In genomic region chr1:74329899-74330431, GRCm38 (mm10) we compare ENCODE assay signal across 15 mouse cellular contexts. TPM values are rescaled to one million over a fixed set of nuclear protein-coding genes. Genes with fewer than 3 reads are reported as not detected.
A peak's percentile ranks its signal among the peaks of the same experiment; 100 is the strongest.
DNase-seq lines count a peak whose midpoint lies in the region; ATAC-seq and TF ChIP-seq lines count a peak whose summit lies in the region.
"Had no signal": no experiment of that assay in that cellular context is flagged by ENCODE, and none has a peak within 500 bp of the region (broad histone marks: within the 10 kb centered on the region; RNA-seq: fewer than 3 reads in every experiment).

No protein-coding gene starts in this region.

- no peak overlapping the region for H3K9ac ChIP-seq in heart, embryonic 16.5 days (ENCODE audit: low read length)
- H3K9ac ChIP-seq in heart, embryonic 12.5 days, result no peak overlapping the region
- H3K9ac ChIP-seq in midbrain, embryonic 16.5 days (ENCODE audit: low read depth, low read length), result no peak overlapping the region
- no peak overlapping the region for H3K9ac ChIP-seq in kidney, postnatal 0 days (ENCODE audit: low read depth, low read length)
- H3K9ac ChIP-seq in stomach, postnatal 0 days (ENCODE audit: low read length), result no peak overlapping the region
- H3K9ac ChIP-seq: forebrain, embryonic 13.5 days; limb, embryonic 15.5 days had no signal

- H3K36me3 ChIP-seq in heart, embryonic 16.5 days (ENCODE audit: control insufficient read depth, insufficient read depth), result peaks cover 9% of the 10 kb centered on the region
- peaks cover 12% of the 10 kb centered on the region; the same call in 1 of the 2 replicates for H3K36me3 ChIP-seq in heart, embryonic 12.5 days
- H3K36me3 ChIP-seq in midbrain, embryonic 16.5 days (ENCODE audit: control insufficient read depth, insufficient read depth, low read length), result no peaks in the 10 kb centered on the region
- H3K36me3 ChIP-seq in midbrain, embryonic 10.5 days, result no peaks in the 10 kb centered on the region
- no peaks in the 10 kb centered on the region for H3K36me3 ChIP-seq in kidney, postnatal 0 days (ENCODE audit: insufficient read depth, low read length)
- H3K36me3 ChIP-seq in stomach, postnatal 0 days (ENCODE audit: control insufficient read depth, insufficient read depth, low read length), result no peaks in the 10 kb centered on the region
- H3K36me3 ChIP-seq: limb, embryonic 15.5 days had no signal

- DNase-seq in midbrain, embryonic 10.5 days (ENCODE audit: low spot score), result no peak
- DNase-seq in kidney, postnatal 0 days (ENCODE audit: low spot score), result peak; percentile 18
- DNase-seq in stomach, postnatal 0 days (ENCODE audit: low spot score), result no peak
- DNase-seq in cerebellum, postnatal 36 days, result no peak
- DNase-seq in urinary bladder, postnatal 4 days (ENCODE audit: low spot score in 2 of 2), result no peak
- DNase-seq: adrenal gland, adult 8-10 months; embryo, embryonic 11 days; right cerebral cortex, postnatal 4 days had no signal

- WGBS in heart, embryonic 16.5 days, result 74% methylated on average over 7 of the region's 7 CpGs
- WGBS in heart, embryonic 12.5 days, result 75% methylated on average over 7 of the region's 7 CpGs
- 79% methylated on average over 7 of the region's 7 CpGs for WGBS in midbrain, embryonic 16.5 days
- WGBS in midbrain, embryonic 10.5 days, result 86% methylated on average over 7 of the region's 7 CpGs
- WGBS in kidney, postnatal 0 days, result 64% methylated on average over 7 of the region's 7 CpGs
- 44% methylated on average over 7 of the region's 7 CpGs for WGBS in stomach, postnatal 0 days

- no peak overlapping the region for H3K4me2 ChIP-seq in heart, embryonic 16.5 days (ENCODE audit: low read depth, low read length)
- H3K4me2 ChIP-seq in heart, embryonic 12.5 days, result no peak overlapping the region
- H3K4me2 ChIP-seq in midbrain, embryonic 16.5 days (ENCODE audit: low read length), result no peak overlapping the region
- H3K4me2 ChIP-seq in kidney, postnatal 0 days (ENCODE audit: low read length), result no peak overlapping the region
- H3K4me2 ChIP-seq in stomach, postnatal 0 days (replicated peaks; ENCODE audit: low read depth), result no peak overlapping the region
- H3K4me2 ChIP-seq: forebrain, embryonic 13.5 days; limb, embryonic 15.5 days had no signal

- peak overlapping the region; percentile 91 for H3K27ac ChIP-seq in heart, embryonic 16.5 days (ENCODE audit: low read length)
- H3K27ac ChIP-seq in heart, embryonic 12.5 days (ENCODE audit: poor library complexity, severe bottlenecking), result no peak overlapping the region
- 0 out of 2 replicates have a peak overlapping the region, but pooled peaks have one; percentile 10 for H3K27ac ChIP-seq in midbrain, embryonic 16.5 days (ENCODE audit: low read length)
- no peak overlapping the region for H3K27ac ChIP-seq in midbrain, embryonic 10.5 days (replicated peaks)
- H3K27ac ChIP-seq in kidney, postnatal 0 days, result peak overlapping the region; percentile 70; the same call in 1 of the 2 replicates
- H3K27ac ChIP-seq in stomach, postnatal 0 days (replicated peaks), result peak overlapping the region; percentile 72
- H3K27ac ChIP-seq: forebrain, embryonic 13.5 days had no signal

- peaks cover 35% of the 10 kb centered on the region for H3K4me1 ChIP-seq in heart, embryonic 16.5 days (ENCODE audit: control insufficient read depth, insufficient read depth, low read length)
- H3K4me1 ChIP-seq in heart, embryonic 12.5 days (replicated peaks), result peaks cover 58% of the 10 kb centered on the region
- H3K4me1 ChIP-seq in midbrain, embryonic 16.5 days (ENCODE audit: control insufficient read depth, insufficient read depth, low read length), result peaks cover 15% of the 10 kb centered on the region
- peaks cover 35% of the 10 kb centered on the region for H3K4me1 ChIP-seq in midbrain, embryonic 10.5 days
- H3K4me1 ChIP-seq in kidney, postnatal 0 days (replicated peaks; ENCODE audit: insufficient read depth, low read length), result peaks cover 18% of the 10 kb centered on the region
- H3K4me1 ChIP-seq in stomach, postnatal 0 days (replicated peaks; ENCODE audit: control insufficient read depth, insufficient read depth), result no peaks in the 10 kb centered on the region

- TF ChIP-seq CTCF in kidney, postnatal 0 days (IDR thresholded peaks at IDR 0.05; ENCODE audit: low read depth), result no peak
- TF ChIP-seq CTCF in stomach, postnatal 0 days (IDR thresholded peaks at IDR 0.05; ENCODE audit: low read depth), result no peak

- no peaks in the 10 kb centered on the region for H3K27me3 ChIP-seq in heart, embryonic 16.5 days (ENCODE audit: control insufficient read depth, insufficient read depth, low read length)
- no peaks in the 10 kb centered on the region for H3K27me3 ChIP-seq in heart, embryonic 12.5 days (replicated peaks)
- no peaks in the 10 kb centered on the region for H3K27me3 ChIP-seq in midbrain, embryonic 16.5 days (ENCODE audit: control insufficient read depth, insufficient read depth, low read depth, low read length)
- 0 out of 2 replicates have a peak, but pooled peaks cover 7% of the 10 kb centered on the region for H3K27me3 ChIP-seq in midbrain, embryonic 10.5 days (ENCODE audit: low read depth, poor library complexity, severe bottlenecking)
- H3K27me3 ChIP-seq in kidney, postnatal 0 days (ENCODE audit: insufficient read depth, low read length), result no peaks in the 10 kb centered on the region
- H3K27me3 ChIP-seq in stomach, postnatal 0 days (ENCODE audit: control insufficient read depth, insufficient read depth, low read length), result no peaks in the 10 kb centered on the region
- H3K27me3 ChIP-seq: forebrain, embryonic 13.5 days; limb, embryonic 15.5 days; Patski had no signal

- TF ChIP-seq EP300 in stomach, postnatal 0 days (optimal IDR thresholded peaks at IDR 0.05), result no peak

- no peaks in the 10 kb centered on the region for H3K9me3 ChIP-seq in heart, embryonic 16.5 days (replicated peaks; ENCODE audit: control insufficient read depth, low read length)
- H3K9me3 ChIP-seq in heart, embryonic 12.5 days (replicated peaks), result no peaks in the 10 kb centered on the region
- no peaks in the 10 kb centered on the region for H3K9me3 ChIP-seq in midbrain, embryonic 16.5 days (replicated peaks; ENCODE audit: control insufficient read depth, low read length, poor library complexity, severe bottlenecking)
- no peaks in the 10 kb centered on the region for H3K9me3 ChIP-seq in midbrain, embryonic 10.5 days (replicated peaks)
- H3K9me3 ChIP-seq in kidney, postnatal 0 days (replicated peaks; ENCODE audit: low read length), result no peaks in the 10 kb centered on the region
- no peaks in the 10 kb centered on the region for H3K9me3 ChIP-seq in stomach, postnatal 0 days (ENCODE audit: control insufficient read depth, low read length)
- H3K9me3 ChIP-seq: forebrain, embryonic 13.5 days; limb, embryonic 15.5 days had no signal

- no peak overlapping the region for H3K4me3 ChIP-seq in heart, embryonic 16.5 days (ENCODE audit: low read length)
- H3K4me3 ChIP-seq in heart, embryonic 12.5 days, result no peak overlapping the region
- no peak overlapping the region for H3K4me3 ChIP-seq in midbrain, embryonic 16.5 days (ENCODE audit: low read depth, low read length)
- no peak overlapping the region for H3K4me3 ChIP-seq in midbrain, embryonic 10.5 days
- no peak overlapping the region for H3K4me3 ChIP-seq in kidney, postnatal 0 days (replicated peaks; ENCODE audit: low read depth, low read length)
- no peak overlapping the region for H3K4me3 ChIP-seq in stomach, postnatal 0 days (ENCODE audit: low read depth, low read length)
- H3K4me3 ChIP-seq: forebrain, embryonic 13.5 days; limb, embryonic 15.5 days had no signal

- no peak for ATAC-seq in heart, embryonic 16.5 days (replicated peaks; ENCODE audit: extremely low read depth, insufficient read depth, low FRiP score)
- ATAC-seq in heart, embryonic 12.5 days (ENCODE audit: insufficient number of reproducible peaks, low FRiP score), result no peak
- ATAC-seq in midbrain, embryonic 16.5 days, result no peak
- ATAC-seq in kidney, postnatal 0 days (replicated peaks; ENCODE audit: low FRiP score, low read depth), result no peak
- no peak for ATAC-seq in stomach, postnatal 0 days (ENCODE audit: low FRiP score, low TSS enrichment)
- ATAC-seq: forebrain, embryonic 13.5 days; hindbrain, embryonic 16.5 days; Patski had no signal

RNA-seq across cellular contexts. Expression of gene Tmbim1, which starts 24.5 kb away (rescaled TPM):
- polyA plus RNA-seq in heart, embryonic 16.5 days (2015; fragmentation: Nextera tagmentation; extraction: Ambion mirVana), result 51.2 and 51.4 TPM in 2 replicates
- 41.1 and 42.9 TPM in 2 replicates for polyA plus RNA-seq in heart, embryonic 12.5 days (2016; fragmentation: Nextera tagmentation; extraction: Ambion mirVana)
- polyA plus RNA-seq in midbrain, embryonic 16.5 days (2015; fragmentation: Nextera tagmentation; extraction: Ambion mirVana), result 6.2 and 8.4 TPM in 2 replicates
- polyA plus RNA-seq in midbrain, embryonic 10.5 days (2016; fragmentation: Nextera tagmentation; extraction: Ambion mirVana), result 8.6 TPM in 2 replicates
- polyA plus RNA-seq in kidney, postnatal 0 days (2015; fragmentation: Nextera tagmentation; extraction: Ambion mirVana), result 27.8 and 30.8 TPM in 2 replicates
- polyA plus RNA-seq in stomach, postnatal 0 days (2015; fragmentation: Nextera tagmentation; extraction: Ambion mirVana), result 109 and 118 TPM in 2 replicates

RNA-seq across cellular contexts. Expression of gene Catip, which starts 31.9 kb away (rescaled TPM):
- 0.62 and 1.1 TPM in 2 replicates for polyA plus RNA-seq in heart, embryonic 16.5 days (2015; fragmentation: Nextera tagmentation; extraction: Ambion mirVana)
- polyA plus RNA-seq in heart, embryonic 12.5 days (2016; fragmentation: Nextera tagmentation; extraction: Ambion mirVana), result 0.46 TPM in 2 replicates
- polyA plus RNA-seq in midbrain, embryonic 16.5 days (2015; fragmentation: Nextera tagmentation; extraction: Ambion mirVana), result 2.0 and 2.5 TPM in 2 replicates
- 0.12 and 0.22 TPM in 2 replicates for polyA plus RNA-seq in midbrain, embryonic 10.5 days (2016; fragmentation: Nextera tagmentation; extraction: Ambion mirVana)
- 0.59 and 0.75 TPM in 2 replicates for polyA plus RNA-seq in kidney, postnatal 0 days (2015; fragmentation: Nextera tagmentation; extraction: Ambion mirVana)
- polyA plus RNA-seq in stomach, postnatal 0 days (2015; fragmentation: Nextera tagmentation; extraction: Ambion mirVana), result 0.50 and 0.73 TPM in 2 replicates

RNA-seq across cellular contexts. Expression of gene Slc11a1, which starts 45.0 kb away (rescaled TPM):
- 3.4 and 4.3 TPM in 2 replicates for polyA plus RNA-seq in heart, embryonic 16.5 days (2015; fragmentation: Nextera tagmentation; extraction: Ambion mirVana)
- polyA plus RNA-seq in heart, embryonic 12.5 days (2016; fragmentation: Nextera tagmentation; extraction: Ambion mirVana), result 1.3 and 1.5 TPM in 2 replicates
- 1.2 and 2.4 TPM in 2 replicates for polyA plus RNA-seq in midbrain, embryonic 16.5 days (2015; fragmentation: Nextera tagmentation; extraction: Ambion mirVana)
- polyA plus RNA-seq in midbrain, embryonic 10.5 days (2016; fragmentation: Nextera tagmentation; extraction: Ambion mirVana), result 1.4 and 2.2 TPM in 2 replicates
- 2.6 and 3.6 TPM in 2 replicates for polyA plus RNA-seq in kidney, postnatal 0 days (2015; fragmentation: Nextera tagmentation; extraction: Ambion mirVana)
- polyA plus RNA-seq in stomach, postnatal 0 days (2015; fragmentation: Nextera tagmentation; extraction: Ambion mirVana), result 3.0 and 3.8 TPM in 2 replicates

RNA-seq across cellular contexts. Expression of gene Pnkd, which starts 45.2 kb away (rescaled TPM):
- polyA plus RNA-seq in heart, embryonic 16.5 days (2015; fragmentation: Nextera tagmentation; extraction: Ambion mirVana), result 314 and 324 TPM in 2 replicates
- 215 and 216 TPM in 2 replicates for polyA plus RNA-seq in heart, embryonic 12.5 days (2016; fragmentation: Nextera tagmentation; extraction: Ambion mirVana)
- polyA plus RNA-seq in midbrain, embryonic 16.5 days (2015; fragmentation: Nextera tagmentation; extraction: Ambion mirVana), result 117 and 125 TPM in 2 replicates
- 99.5 and 107 TPM in 2 replicates for polyA plus RNA-seq in midbrain, embryonic 10.5 days (2016; fragmentation: Nextera tagmentation; extraction: Ambion mirVana)
- polyA plus RNA-seq in kidney, postnatal 0 days (2015; fragmentation: Nextera tagmentation; extraction: Ambion mirVana), result 162 and 169 TPM in 2 replicates
- 84.8 and 88.2 TPM in 2 replicates for polyA plus RNA-seq in stomach, postnatal 0 days (2015; fragmentation: Nextera tagmentation; extraction: Ambion mirVana)

RNA-seq across cellular contexts. Expression of gene Aamp, which starts 45.4 kb away (rescaled TPM):
- polyA plus RNA-seq in heart, embryonic 16.5 days (2015; fragmentation: Nextera tagmentation; extraction: Ambion mirVana), result 214 and 223 TPM in 2 replicates
- 169 and 171 TPM in 2 replicates for polyA plus RNA-seq in heart, embryonic 12.5 days (2016; fragmentation: Nextera tagmentation; extraction: Ambion mirVana)
- polyA plus RNA-seq in midbrain, embryonic 16.5 days (2015; fragmentation: Nextera tagmentation; extraction: Ambion mirVana), result 205 and 212 TPM in 2 replicates
- 241 and 246 TPM in 2 replicates for polyA plus RNA-seq in midbrain, embryonic 10.5 days (2016; fragmentation: Nextera tagmentation; extraction: Ambion mirVana)
- 248 and 264 TPM in 2 replicates for polyA plus RNA-seq in kidney, postnatal 0 days (2015; fragmentation: Nextera tagmentation; extraction: Ambion mirVana)
- polyA plus RNA-seq in stomach, postnatal 0 days (2015; fragmentation: Nextera tagmentation; extraction: Ambion mirVana), result 154 and 157 TPM in 2 replicates

Comparison
In these comparisons a context has a peak if more than half of its experiments do, and no peak if none do; other contexts are left out.
1. H3K27ac ChIP-seq: peak in heart, embryonic 16.5 days (single experiment), midbrain, embryonic 16.5 days (single experiment), kidney, postnatal 0 days (single experiment) and stomach, postnatal 0 days (single experiment); none in heart, embryonic 12.5 days (single experiment) and midbrain, embryonic 10.5 days (single experiment).